Mouse (Mus musculus): ENCODE results near the gene Cpeb1. TPM values are rescaled to one million over a fixed set of nuclear protein-coding genes. Genes with fewer than 3 reads are reported as not detected.
"Not testable (repeated sequence)": the region's sequence is repeated elsewhere in the genome, so short reads cannot be mapped to it uniquely, and the experiment has no call there.

Gene Cpeb1
- polyA plus RNA-seq (2015; fragmentation: Nextera tagmentation; extraction: Ambion mirVana): 10.0 and 12.2 TPM in 2 replicates

- DNase-seq (ENCODE audit: low spot score): no peak
Measured at GRCm38 (mm10) chr7:81455155-81455651, at the start of gene Cpeb1. Cpeb1 (minus strand) TSS chr7:81455465.

GRCm38 (mm10) chr7:81501050-81501449 lies 45.8 kb upstream of the Cpeb1 start:
- no peak for DNase-seq (ENCODE audit: low spot score)

- DNase-seq (ENCODE audit: low spot score): no peak
Measured at GRCm38 (mm10) chr7:81498181-81498580, 42.9 kb upstream of the Cpeb1 start, which contains the start of gene BC048679. BC048679 (minus strand) TSS chr7:81498281.

- DNase-seq (ENCODE audit: low spot score): no peak
Measured at GRCm38 (mm10) chr7:81497171-81497570, 41.9 kb upstream of the Cpeb1 start.

- DNase-seq (ENCODE audit: low spot score): peak; percentile 46
Measured at GRCm38 (mm10) chr7:81493331-81494021, 38.2 kb upstream of the Cpeb1 start, which contains the start of gene Ap3b2. Ap3b2 (minus strand) TSS chr7:81493925.

GRCm38 (mm10) chr7:81492628-81493027 lies 37.4 kb upstream of the Cpeb1 start:
- DNase-seq (ENCODE audit: low spot score): no peak

GRCm38 (mm10) chr7:81489649-81490048 lies 34.4 kb upstream of the Cpeb1 start:
- no peak for DNase-seq (ENCODE audit: low spot score)

- DNase-seq (ENCODE audit: low spot score): no peak
Measured at GRCm38 (mm10) chr7:81480800-81481199, 25.5 kb upstream of the Cpeb1 start.

- no peak for DNase-seq (ENCODE audit: low spot score)
Measured at GRCm38 (mm10) chr7:81479531-81480090, 24.3 kb upstream of the Cpeb1 start.

GRCm38 (mm10) chr7:81478261-81478660 lies 23.0 kb upstream of the Cpeb1 start:
- DNase-seq (ENCODE audit: low spot score): not testable (repeated sequence)

GRCm38 (mm10) chr7:81476833-81477232 lies 21.6 kb upstream of the Cpeb1 start:
- no peak for DNase-seq (ENCODE audit: low spot score)

- no peak for DNase-seq (ENCODE audit: low spot score)
Measured at GRCm38 (mm10) chr7:81475221-81475620, 20.0 kb upstream of the Cpeb1 start.

GRCm38 (mm10) chr7:81464906-81465450 lies 9.7 kb upstream of the Cpeb1 start:
- no peak for DNase-seq (ENCODE audit: low spot score)

- DNase-seq (ENCODE audit: low spot score): peak; percentile 40
Measured at GRCm38 (mm10) chr7:81464116-81464515, 8.9 kb upstream of the Cpeb1 start.

- no peak for DNase-seq (ENCODE audit: low spot score)
Measured at GRCm38 (mm10) chr7:81462815-81463214, 7.5 kb upstream of the Cpeb1 start.

GRCm38 (mm10) chr7:81454331-81455039 lies 780 bp downstream of the Cpeb1 start:
- no peak for DNase-seq (ENCODE audit: low spot score)

GRCm38 (mm10) chr7:81453443-81454274 lies 1.6 kb downstream of the Cpeb1 start:
- peak; percentile 43 for DNase-seq (ENCODE audit: low spot score)

GRCm38 (mm10) chr7:81452971-81453441 lies 2.3 kb downstream of the Cpeb1 start:
- no peak for DNase-seq (ENCODE audit: low spot score)

GRCm38 (mm10) chr7:81398957-81399356 lies 56.3 kb downstream of the Cpeb1 start:
- DNase-seq (ENCODE audit: low spot score): peak; percentile 9

GRCm38 (mm10) chr7:81379363-81379762 lies 75.9 kb downstream of the Cpeb1 start:
- no peak for DNase-seq (ENCODE audit: low spot score)

Measured in thymus, postnatal 0 days (tissue).